Mouse (Mus musculus) ES-Bruce4 (cell line): Measurements from ENCODE around the gene Plk3. TPM values are rescaled to one million over a fixed set of nuclear protein-coding genes. Genes with fewer than 3 reads are reported as not detected.

Experiments
- H3K27ac ChIP-seq: 2 replicates; pipeline ENCODE4 v1.5.1; 2012; ENCODE audit warnings: low read length, inconsistent platforms; ENCODE audit not compliant: insufficient read depth
- H3K27me3 ChIP-seq: 2 replicates; pipeline ENCODE4 v1.6.1; 2012; ENCODE audit warnings: mild to moderate bottlenecking, low read length, inconsistent platforms; ENCODE audit not compliant: control insufficient read depth, poor library complexity, insufficient read depth, severe bottlenecking
- H3K36me3 ChIP-seq: 2 replicates; pipeline ENCODE4 v1.6.1; 2012; ENCODE audit warnings: inconsistent platforms, mild to moderate bottlenecking, low read length, moderate library complexity; ENCODE audit not compliant: control insufficient read depth, poor library complexity, insufficient read depth, severe bottlenecking
- H3K4me1 ChIP-seq: one replicate; pipeline ENCODE4 v1.8.1; 2011; ENCODE audit warnings: low read length; ENCODE audit not compliant: control insufficient read depth, insufficient read depth
- H3K4me3 ChIP-seq: 2 replicates; pipeline ENCODE4 v1.5.1; 2011; ENCODE audit warnings: low read depth, mild to moderate bottlenecking, low read length
- H3K9ac ChIP-seq: 2 replicates; pipeline ENCODE4 v1.6.1; 2012; ENCODE audit warnings: low read depth, mild to moderate bottlenecking, inconsistent platforms; ENCODE audit not compliant: poor library complexity, severe bottlenecking
- H3K9me3 ChIP-seq: replicated peaks from 2 replicates; pipeline ENCODE4 v1.6.1; 2012; ENCODE audit warnings: mild to moderate bottlenecking, low read length, inconsistent platforms; ENCODE audit not compliant: control insufficient read depth, poor library complexity, insufficient read depth, severe bottlenecking
- CTCF ChIP-seq: IDR thresholded peaks from one replicate; pipeline ENCODE4 v1.8.1; 2011; ENCODE audit warnings: low read depth, low read length
- EP300 ChIP-seq: IDR thresholded peaks from 2 replicates; pipeline ENCODE4 v1.6.1; 2011; ENCODE audit warnings: low read depth, low read length; ENCODE audit not compliant: insufficient read depth
- POLR2A ChIP-seq: IDR thresholded peaks from one replicate; pipeline ENCODE4 v1.8.1; 2011; ENCODE audit warnings: low read length; ENCODE audit not compliant: insufficient read depth
- polyA plus RNA-seq: library from polyadenylated mRNA; stranded (reverse); fragments of >200 nt; gene quantifications from 2 replicates; pipeline ENCODE4 v1.2.4, GENCODE M21; 2011; ENCODE audit warnings: low read depth; ENCODE audit not compliant: missing spikeins, insufficient read depth, insufficient read length

Plk3 gene
- polyA plus RNA-seq, 1 experiment = 12.1 TPM

DNA sequence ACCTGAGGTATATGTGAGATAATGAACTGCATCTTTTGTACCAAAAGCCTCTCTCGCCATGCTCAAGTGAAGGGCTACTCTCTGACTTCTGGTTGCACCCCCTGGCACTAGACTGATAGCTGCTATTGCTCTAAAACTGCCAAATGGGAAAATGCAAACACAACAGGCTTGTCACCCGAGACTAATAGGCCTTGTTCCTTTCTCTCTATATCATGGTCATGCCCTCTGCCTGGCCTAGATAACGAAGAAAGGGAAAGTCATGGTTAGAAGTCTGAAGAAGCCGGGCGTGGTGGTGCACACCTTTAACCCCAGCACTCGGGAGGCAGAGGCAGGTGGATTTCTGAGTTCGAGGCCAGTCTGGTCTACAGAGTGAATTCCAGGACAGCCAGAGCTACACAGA lies 43.2 kb downstream of the Plk3 start:
- Histone ChIP-seq H3K9ac (no peak overlapping the region), H3K27ac (no peak overlapping the region), H3K27me3 (no peaks in the 10 kb centered on the region), H3K4me1 (no peaks in the 10 kb centered on the region), H3K9me3 (no peaks in the 10 kb centered on the region), H3K36me3 (peaks cover 11% of the 10 kb centered on the region), H3K4me3 (no peak overlapping the region)
- TF ChIP-seq EP300 (no peak), CTCF (no peak), POLR2A (no peak)

- H3K4me3 ChIP-seq = no peak overlapping the region
- H3K9ac ChIP-seq = no peak overlapping the region
- no peaks in the 10 kb centered on the region for H3K4me1 ChIP-seq
- H3K27me3 ChIP-seq = no peaks in the 10 kb centered on the region
- TF ChIP-seq POLR2A (no peak), CTCF (no peak), EP300 (no peak)
- H3K36me3 ChIP-seq = peaks cover 16% of the 10 kb centered on the region
- H3K9me3 ChIP-seq = no peaks in the 10 kb centered on the region
- H3K27ac ChIP-seq = no peak overlapping the region
These were observed 45.7 kb downstream of the Plk3 start for GRCm38 (mm10) chr4:117087948-117088640.

Other genes starting within 250 kb of the Plk3 start
- 77.2 and 79.3 TPM in 2 replicates for gene Urod, start 139.6 kb downstream of the Plk3 start, polyA plus RNA-seq
- gene Hectd3, start 138.6 kb downstream of the Plk3 start, polyA plus RNA-seq = 6.4 and 7.9 TPM in 2 replicates
- gene Eif2b3, start 114.6 kb downstream of the Plk3 start, polyA plus RNA-seq = 67.5 and 73.3 TPM in 2 replicates
- 4.5 and 5.7 TPM in 2 replicates for gene Ptch2, start 37.9 kb downstream of the Plk3 start, polyA plus RNA-seq
- 60.9 and 65.8 TPM in 2 replicates for gene Btbd19, start 8.2 kb downstream of the Plk3 start, polyA plus RNA-seq
- not detected in 2 replicates for gene Tctex1d4, start 7.2 kb downstream of the Plk3 start, polyA plus RNA-seq
- 2,253 and 2,515 TPM in 2 replicates for gene Rps8, start 22.3 kb upstream of the Plk3 start, polyA plus RNA-seq
- gene Kif2c, start 48.7 kb upstream of the Plk3 start, polyA plus RNA-seq = 109 and 112 TPM in 2 replicates
- gene Tmem53, start 118.0 kb upstream of the Plk3 start, polyA plus RNA-seq = 1.8 and 2.7 TPM in 2 replicates
- gene Armh1, start 118.2 kb upstream of the Plk3 start, polyA plus RNA-seq = 0.49 and 0.52 TPM in 2 replicates